Mouse (Mus musculus) c-Kit-positive CD71-negative TER-119-negative erythroid progenitor cells, embryonic 14.5 days (primary cell): ENCODE measurements around the gene AC129217.1.

Experiments used
- DNase-seq: peaks from one replicate; pipeline ENCODE4 v3.0.0-alpha.2; 2013; ENCODE audit warnings: low read depth

The AC129217.1 gene

DNA sequence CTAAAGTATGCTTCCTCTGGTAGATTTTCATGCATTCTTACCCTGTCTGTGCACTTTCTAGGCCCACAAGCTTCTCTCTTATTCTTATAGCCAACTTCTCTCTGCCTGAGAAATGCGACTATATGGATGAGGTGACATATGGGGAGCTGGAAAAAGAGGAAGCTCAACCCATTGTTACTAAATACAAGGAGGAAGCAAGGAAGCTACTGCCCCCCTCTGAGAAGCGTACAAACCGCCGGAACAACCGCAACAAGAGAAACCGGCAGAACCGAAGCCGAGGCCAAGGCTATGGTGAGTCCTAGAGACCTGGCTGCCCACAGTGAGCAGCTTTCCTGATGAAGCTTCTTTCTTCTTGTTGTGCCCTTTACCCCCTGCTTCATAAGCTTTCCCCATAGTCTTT, at the start of gene AC129217.1:
Gene AC129217.1, plus strand, starts transcription at position 114 of the 400 bp plus-strand sequence.
- DNase-seq = no peak

DNA sequence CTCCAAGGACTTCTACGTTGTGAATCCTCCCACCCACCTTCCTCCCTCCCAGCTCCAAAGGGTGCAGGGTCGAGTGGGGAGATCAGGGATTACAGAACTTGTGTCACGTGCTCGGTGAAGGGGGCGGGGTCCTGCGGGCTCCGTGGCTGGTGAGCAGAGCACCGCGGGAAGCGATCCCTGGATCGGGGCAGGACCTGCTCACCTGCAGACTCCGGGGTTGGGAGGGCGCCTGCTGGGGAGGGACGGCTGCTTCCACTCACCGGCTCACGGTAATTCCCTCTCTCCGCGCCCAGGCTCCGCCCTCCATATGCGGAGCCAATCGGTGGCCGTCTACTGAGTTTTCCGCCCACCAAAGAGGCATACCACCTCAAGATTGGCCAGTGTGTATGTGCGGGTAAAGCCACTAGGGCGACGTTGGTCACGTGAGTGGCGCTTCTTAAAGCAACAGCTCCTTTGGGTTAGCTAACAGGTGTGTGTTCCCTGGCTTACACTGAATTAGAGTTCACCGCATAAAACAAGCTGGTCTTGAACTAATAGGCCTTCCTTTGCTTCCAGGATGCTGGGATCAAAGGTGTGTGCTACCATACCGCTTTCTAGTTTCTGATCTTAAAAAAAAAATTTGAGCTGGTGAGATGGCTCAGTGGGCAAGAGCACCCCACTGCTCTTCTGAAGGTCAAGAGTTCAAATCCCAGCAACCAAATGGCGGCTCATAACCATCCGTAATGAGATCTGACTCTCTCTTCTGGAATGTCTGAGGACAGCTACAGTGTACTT, 43.4 kb upstream of the AC129217.1 start, which contains the start of gene Taf6l:
Gene Taf6l, minus strand, starts transcription at position 410 of the 774 bp plus-strand sequence.
- peak; percentile 91 for DNase-seq

DNA sequence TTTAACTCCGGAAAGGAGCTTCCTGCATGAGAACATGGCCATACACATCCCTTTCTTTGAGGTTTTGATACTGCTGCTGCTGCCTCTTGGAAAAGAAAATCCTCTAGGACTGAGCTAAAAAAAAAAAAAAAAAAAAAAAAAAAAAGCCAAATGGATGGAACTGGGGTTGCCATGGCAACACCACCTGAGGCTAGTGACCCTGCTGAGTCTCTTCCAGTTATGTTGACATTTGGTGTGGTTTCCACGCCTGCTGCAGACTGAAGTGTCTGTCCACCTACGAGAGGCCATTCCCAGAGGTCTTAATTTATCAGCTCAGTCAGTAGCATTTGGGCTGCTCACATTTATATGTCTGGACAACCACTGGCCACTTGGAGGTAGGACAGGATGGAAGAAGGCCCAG, 41.1 kb upstream of the AC129217.1 start:
- no peak for DNase-seq

DNA sequence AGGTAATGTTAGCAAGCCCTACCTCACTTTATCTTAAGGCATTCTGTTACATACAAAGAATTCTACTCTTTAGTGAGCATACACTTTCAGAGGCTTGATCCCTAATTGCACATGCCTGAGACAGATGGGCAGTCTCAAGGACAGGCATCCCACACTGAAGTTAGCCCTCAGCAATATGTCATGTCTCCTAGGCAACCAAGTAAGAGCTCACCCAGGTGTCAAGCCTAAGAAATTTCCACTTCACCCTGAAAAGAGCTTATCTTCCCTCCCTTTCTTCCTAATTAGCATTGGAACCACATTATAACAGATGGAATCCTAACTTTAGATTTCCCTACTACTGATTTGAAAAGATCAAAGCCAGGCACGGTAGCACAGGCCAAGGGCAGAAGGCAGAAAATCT, 40.4 kb upstream of the AC129217.1 start:
- no peak for DNase-seq

DNA sequence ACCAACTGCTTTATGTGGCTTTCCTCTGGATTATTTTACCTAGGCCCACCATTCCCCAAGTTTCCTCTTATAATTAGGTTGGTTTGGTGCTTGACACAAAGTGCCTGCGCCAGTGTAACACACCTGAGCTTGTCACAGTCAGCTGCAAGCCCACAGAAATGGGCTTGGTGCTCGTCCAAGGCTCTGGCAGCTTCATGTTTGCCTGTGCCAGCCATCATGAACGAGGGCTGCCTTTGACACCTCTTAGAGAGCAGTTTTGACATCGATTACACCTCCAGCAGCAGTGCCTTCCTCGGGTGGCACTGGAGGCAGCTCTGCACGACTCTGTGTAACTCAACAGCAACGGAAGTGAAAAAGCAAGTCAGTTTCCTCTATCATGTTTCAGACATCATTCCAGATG, 39.4 kb upstream of the AC129217.1 start:
- DNase-seq = no peak

DNA sequence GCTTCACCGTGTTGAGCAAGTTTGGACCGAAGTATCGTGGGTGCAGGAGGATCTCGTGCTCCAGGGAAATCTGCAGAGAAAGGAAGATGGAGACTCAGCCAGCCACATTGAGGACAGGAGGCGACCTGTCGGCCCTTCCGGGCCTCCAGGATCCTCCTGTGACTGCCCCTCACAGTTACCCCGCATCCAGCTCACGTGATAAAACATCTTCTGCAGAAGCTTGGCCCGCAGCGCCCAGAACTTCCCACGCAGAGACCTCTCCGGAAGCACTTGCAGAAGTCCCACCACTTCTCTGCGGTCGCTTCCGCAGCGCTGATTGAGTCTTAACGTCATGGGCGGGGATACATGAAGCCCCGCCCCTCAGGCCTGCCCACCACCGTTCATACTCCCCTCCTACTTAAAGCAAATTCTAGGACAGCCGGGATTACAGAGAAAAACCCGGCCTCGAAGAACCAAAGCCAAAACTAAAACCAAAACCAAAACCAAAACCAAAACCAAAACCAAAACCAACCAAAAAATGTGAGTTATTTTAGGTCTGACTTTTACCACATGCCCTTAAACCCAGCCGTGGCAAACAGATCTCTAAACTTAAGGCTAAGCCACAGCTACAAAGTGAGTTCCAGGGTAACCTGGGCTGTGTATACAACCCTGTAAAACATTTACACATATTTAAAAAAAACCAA, 31.2 kb upstream of the AC129217.1 start, which contains the start of gene Polr2g:
Gene Polr2g, minus strand, starts transcription at position 314 of the 683 bp plus-strand sequence.
- DNase-seq = peak; percentile 89

DNA sequence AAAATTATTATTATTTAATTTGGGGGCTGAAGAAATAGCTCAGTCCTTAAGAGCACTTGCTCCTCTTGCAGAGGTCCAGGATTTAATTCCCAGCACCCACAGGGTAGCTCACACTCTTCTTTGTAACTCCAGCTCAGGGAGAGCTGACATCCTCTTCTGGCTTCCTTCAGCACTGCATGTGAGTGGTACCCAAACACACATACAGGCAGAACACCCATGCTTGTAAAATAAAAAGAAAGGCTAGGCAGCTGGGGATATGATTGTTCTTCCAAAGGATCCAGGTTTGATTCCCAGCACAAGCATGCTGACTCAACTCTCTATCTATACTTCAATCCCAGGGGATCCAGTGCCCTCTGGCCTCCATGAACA, 30.6 kb upstream of the AC129217.1 start:
- no peak for DNase-seq

DNA sequence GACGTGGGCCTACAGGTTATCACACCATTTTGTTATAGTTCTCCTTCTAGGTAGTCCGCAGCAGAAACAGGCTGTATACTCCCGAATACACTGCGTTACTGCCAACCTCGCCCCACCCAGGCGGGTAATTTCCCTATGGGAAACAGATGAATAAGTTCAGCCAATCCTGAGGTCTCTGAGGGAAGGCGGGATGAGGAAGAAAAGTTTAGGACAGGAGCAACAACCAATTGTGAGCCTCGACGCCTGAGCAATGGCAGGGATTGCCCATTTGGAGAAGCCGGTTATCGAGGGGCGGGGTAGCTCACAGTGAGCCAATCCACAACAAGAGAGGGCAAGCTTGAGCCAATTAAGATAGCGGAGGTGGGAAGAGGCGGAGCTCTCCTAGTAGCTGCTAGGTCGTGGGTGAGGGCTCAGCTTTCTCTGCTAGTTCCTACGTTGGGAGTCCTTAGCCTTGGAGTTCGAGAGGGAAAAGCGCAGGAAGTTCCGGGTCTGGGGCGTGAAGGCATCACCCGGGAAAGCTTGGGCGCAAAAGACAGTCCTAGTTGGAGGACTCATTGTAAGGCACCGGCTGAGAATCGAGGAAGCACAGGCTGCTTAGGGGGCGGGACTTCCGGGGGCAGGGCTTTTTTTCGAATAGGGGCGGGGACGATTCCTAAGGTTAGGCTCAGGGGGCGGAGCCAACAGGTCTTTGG, 27.3 kb upstream of the AC129217.1 start, which contains the start of gene Zbtb3:
Gene Zbtb3, plus strand, starts transcription at position 426 of the 692 bp plus-strand sequence.
- peak; percentile 93 for DNase-seq

DNA sequence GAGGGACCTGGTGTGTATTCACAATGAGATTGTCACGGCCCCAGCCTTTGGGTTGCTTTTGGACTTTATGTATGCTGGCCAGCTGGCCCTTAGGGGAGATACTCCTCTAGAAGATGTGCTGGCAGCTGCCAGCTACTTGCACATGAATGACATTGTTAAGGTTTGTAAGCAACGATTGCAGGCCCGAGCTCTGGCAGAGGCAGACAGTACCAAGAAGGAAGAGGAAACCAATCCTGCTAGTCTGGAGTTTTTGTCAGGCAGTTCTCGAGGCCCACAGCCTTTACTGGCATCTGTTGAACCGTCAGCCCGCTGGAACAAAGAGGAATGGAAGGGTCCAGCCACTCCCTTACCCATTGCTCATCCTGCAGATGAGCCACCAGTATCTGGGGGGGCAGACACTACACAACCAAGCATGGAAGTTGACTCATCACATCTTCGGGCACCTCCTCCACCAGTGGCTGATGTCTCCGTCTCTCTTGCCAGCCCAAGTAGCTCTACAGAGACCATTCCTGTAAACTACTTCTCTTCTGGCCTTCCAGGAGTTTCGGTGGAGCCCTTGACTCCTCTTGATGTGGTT, 26.3 kb upstream of the AC129217.1 start:
- no peak for DNase-seq

DNA sequence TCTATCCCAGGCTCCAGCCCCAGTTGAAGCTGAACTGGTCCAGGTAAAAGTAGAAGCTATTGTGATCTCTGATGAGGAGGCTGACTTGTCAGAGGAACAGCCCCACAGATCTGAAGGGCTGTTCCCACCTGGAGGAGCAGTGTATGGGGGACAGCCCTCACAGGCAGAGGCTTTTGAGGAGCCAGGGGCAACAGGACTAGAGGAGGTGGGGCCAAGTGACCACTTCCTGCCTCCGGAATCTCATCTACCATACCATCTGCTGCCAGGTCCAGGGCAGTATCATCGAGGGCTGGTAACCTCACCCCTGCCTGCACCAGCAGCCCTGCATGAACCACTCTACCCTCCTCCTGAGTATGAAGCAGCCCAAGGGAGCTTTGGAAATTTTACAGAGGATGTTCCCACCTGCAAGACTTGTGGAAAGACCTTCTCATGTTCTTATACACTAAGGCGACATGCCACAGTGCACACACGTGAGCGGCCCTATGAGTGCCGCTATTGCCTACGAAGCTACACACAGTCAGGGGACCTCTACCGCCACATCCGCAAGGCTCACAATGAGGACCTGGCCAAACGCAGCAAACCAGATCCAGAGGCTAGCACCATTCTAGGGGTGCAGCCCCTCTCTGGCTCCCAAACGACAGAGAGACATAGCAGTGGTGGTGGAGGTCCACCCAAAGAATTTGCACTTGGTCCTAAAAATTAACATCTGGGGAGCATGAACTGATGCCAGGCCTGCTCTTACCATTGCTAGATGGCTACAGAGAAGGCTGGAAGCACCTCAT, 25.5 kb upstream of the AC129217.1 start:
- DNase-seq = no peak

DNA sequence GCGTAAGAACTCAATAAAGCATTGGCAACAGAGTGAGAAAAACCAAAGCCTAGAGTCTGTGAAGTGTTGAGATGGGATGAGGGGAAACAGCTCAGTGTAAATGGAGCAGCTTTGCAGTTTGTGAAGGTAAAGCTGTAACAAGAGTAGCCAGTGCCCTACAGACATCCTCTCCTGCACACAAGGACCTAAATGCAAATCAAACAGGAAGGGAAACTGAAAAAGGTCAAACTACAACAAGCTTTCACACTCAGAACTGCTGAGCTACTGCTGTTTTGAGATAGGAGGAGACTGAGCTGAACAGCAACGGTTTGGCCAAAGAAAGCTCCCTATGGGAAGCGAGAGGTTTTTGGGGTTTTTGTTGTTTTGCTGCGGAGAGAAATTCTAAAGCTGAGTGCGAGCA, 22.8 kb upstream of the AC129217.1 start:
- no peak for DNase-seq

DNA sequence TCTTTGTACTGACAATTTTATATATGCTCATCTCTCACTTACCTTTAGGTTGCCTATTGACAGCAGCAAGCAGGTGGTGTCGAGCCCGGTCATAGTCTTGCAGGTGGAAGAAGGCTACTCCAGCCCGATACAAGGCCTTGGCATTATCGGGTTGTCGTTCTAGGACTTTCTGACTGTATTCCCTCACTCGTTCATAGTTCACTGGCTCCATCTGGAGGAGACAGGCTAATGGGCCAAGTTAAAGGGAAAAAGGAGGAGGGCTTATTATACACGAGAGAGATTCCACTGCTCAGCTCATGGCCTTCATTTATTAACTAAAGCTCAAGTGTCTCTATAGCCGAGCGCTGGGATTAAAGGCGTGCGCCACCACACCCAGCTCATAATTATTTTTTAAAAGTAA, 13.8 kb upstream of the AC129217.1 start:
- DNase-seq = no peak

DNA sequence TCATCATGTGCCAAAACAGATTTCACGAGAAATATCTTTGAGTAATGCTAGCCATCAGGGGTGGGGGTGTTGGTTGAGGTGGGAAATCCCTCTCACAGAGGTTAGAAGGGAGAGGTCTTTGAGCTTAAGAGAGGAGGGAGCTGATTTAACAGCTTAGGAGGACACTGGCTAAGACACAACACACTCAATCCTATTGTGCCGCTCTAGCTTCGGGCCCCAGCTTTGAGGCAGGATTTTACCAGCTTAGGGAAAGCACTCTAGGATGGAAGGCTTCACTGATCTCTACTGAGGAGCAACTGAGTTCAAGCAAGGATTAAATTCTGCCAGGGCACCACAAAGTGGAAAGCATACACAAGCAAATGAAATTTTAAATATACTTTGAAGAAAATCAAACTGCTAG, 12.6 kb upstream of the AC129217.1 start:
- no peak for DNase-seq

DNA sequence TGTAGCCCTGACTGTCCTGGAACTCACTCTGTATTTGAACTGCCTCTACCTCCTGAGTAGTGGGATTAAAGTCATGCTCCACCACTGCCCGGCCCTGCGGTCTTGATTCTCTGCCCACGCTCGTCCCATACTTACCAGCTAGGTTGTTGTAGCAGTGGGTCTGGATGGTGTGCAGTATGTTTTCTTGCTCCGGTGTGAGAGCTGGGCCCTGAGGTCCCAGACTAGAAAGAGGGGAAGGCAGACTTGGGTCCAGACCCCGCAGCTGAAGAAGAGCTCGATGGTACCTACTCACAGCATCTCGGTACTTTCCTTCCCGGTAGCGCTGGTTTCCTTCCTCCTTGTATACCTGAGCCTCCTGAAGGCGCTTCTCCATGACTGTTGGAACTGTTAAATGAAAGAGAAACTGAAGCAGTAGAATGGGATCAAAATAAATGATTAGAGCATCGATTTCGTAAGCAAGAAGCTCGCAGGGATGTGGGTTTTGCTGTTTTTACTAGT, 11.2 kb upstream of the AC129217.1 start:
- DNase-seq = no peak

DNA sequence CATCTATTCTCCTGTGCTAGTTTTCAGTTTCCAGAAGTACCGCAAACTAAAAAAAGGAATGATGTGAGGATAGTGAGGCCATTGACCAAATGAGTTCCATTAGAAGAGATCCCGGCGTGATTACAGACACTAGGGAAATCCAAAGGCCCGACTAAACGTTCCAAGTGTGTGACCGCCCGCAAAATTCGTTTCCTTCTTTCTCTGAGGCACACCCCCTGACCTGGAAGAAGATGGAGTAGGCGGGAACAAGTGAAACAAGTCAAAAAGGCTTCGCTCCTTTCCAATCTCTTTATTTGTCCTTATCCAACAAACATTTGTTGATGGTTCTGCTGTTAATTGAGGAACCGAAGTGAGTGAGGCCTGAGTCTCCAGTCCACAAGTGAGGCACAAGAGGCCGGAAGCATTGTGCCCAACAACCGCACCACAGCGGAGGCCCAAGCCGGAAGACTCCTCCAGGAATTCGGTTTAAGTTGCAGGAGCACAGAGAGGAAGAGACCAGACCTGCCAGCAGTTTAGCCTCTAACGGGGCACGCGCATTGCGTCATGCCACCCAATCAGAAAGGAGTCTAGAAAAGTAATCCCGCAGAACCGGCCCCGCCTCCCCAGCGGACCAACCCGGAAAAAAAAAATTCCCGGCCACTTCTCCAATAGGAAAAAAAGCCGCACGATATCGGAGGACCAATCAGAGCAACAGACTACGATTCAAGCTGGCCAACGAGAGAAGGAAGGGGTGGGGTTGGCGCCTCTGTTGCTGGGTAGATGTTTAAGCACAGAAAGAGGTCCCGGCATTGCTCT, 10.6 kb upstream of the AC129217.1 start, which contains the start of gene Ttc9c:
Gene Ttc9c, minus strand, starts transcription at position 533 of the 795 bp plus-strand sequence.
- peak; percentile 96 for DNase-seq

DNA sequence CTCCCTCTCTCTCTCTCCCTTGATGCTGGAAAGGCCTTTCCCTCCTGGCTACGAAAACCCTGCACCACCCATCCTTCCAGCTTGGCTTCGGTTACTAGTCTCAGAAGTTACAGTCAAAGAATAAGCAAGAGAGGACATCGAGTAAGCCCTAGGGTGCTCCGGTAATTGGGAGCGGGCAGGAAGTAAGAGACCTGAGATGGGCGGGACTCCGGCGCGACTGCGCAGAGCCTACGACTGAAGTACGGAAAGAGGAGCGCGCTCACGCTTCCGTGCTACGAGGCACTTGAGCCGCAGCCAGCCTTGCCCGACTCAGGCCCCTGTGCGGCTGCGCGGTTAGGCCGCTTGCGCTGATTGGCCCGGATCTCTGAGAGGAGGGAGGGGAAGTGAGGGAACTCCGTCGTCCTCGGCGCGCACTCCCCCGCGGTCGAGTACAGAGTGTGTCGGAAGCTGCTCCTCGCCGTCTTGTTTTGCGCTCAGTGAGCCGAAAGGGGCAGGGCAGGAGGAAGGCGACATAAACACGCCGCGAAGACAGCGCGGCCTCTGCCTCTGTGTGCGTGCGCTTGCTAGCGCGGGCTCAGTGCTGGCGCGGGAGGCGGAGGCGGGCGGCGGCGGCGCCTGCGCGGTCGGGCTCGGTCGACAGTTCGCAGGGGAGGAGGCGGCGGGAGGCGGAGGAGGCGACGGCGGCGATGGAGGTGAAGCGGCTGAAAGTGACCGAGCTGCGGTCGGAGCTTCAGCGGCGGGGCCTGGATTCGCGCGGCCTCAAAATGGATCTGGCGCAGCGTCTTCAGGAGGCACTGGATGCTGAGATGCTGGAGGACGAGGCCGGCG, 9.8 kb upstream of the AC129217.1 start, which contains the start of gene Hnrnpul2:
Gene Hnrnpul2, plus strand, starts transcription at position 415 of the 828 bp plus-strand sequence.
- DNase-seq = peak; percentile 96

DNA sequence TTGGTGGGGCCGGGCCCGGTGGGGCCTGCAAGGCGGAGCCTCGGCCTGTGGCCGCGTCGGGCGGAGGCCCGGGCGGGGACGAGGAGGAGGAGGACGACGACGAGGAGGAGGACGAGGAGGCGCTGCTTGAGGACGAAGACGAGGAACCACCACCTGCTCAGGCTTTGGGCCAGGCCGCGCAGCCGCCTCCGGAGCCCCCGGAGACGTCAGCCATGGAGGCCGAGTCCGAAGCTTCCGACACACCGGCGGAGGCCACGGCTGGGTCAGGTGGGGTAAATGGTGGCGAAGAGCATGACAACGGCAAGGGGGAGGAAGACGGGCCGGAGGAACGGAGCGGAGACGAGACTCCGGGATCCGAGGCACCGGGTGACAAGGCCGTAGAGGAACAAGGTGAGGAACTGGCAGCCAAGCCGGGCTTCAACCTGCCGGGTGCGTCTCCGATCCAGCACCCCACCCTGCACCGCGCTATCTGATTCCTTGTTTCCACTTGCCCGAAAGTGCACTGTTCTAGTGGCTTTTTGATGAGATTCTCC, 9.1 kb upstream of the AC129217.1 start:
- DNase-seq = no peak

DNA sequence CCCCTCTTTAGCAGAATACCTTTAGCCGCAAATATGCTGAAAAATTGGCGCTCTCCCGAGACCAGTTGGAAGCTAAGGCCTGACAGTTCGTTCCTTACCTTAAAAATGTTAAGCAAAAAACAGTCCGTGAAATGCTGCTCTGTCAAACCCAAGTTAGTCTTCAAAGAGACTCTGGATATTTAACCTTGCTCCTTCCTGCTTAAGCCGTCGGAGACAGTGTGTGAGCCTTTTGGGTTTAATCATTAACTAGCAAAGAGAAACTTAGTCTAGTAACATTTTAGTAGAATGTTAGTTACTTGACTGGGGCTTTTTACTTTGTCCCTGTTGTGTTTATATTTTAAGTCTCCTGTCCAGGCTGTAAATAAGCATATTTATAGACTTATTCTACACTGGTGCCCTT, 8.4 kb upstream of the AC129217.1 start:
- DNase-seq = no peak

DNA sequence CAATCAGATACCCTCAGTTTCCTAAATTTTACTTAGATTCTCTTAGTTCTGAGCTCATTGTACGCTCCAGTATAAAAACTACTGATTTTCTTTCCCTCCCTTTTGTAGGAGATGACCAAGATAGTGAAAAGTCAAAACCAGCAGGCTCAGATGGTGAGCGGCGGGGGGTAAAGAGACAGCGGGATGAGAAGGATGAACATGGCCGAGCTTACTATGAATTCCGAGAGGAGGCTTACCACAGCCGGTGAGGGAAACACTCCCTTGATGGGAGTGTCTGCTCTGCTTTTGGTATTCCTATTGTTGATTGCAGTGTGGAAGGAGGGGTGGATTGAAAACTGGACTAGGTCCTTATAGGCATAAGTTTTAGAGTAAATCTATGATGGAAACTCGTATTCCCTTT, 6.9 kb upstream of the AC129217.1 start:
- DNase-seq = no peak
